Mouse (Mus musculus) neural tube, embryonic 13.5 days (tissue): ENCODE measurements around the gene Rps6kc1. TPM values are rescaled to one million over a fixed set of nuclear protein-coding genes. Genes with fewer than 3 reads are reported as not detected.

Source experiments
- polyA plus RNA-seq: library from polyadenylated mRNA; unstranded; fragments of >200 nt; fragmentation: Nextera tagmentation; extraction: Ambion mirVana; gene quantifications from 2 replicates; pipeline ENCODE4 v1.2.1, GENCODE M21; 2015

Gene Rps6kc1
- polyA plus RNA-seq, 1 experiment from 2014 or later = 26.9 TPM

Other genes with a start within 250 kb of the Rps6kc1 start
- 51.4 and 63.2 TPM in 2 replicates for gene Angel2, start 13.3 kb upstream of the Rps6kc1 start, polyA plus RNA-seq
- gene Vash2, start 67.5 kb upstream of the Rps6kc1 start, polyA plus RNA-seq = 90.3 and 94.0 TPM in 2 replicates
- gene Flvcr1, start 114.4 kb upstream of the Rps6kc1 start, polyA plus RNA-seq = 6.9 and 7.8 TPM in 2 replicates
- not detected in 2 replicates for gene Spata45, start 124.9 kb upstream of the Rps6kc1 start, polyA plus RNA-seq
- 16.6 and 17.5 TPM in 2 replicates for gene Tatdn3, start 151.2 kb upstream of the Rps6kc1 start, polyA plus RNA-seq
- gene Nsl1, start 151.2 kb upstream of the Rps6kc1 start, polyA plus RNA-seq = 4.6 and 4.9 TPM in 2 replicates
- 2.0 and 2.6 TPM in 2 replicates for gene Batf3, start 186.1 kb upstream of the Rps6kc1 start, polyA plus RNA-seq